Mouse (Mus musculus) cerebellum, adult 8-10 months (tissue): ENCODE measurements at regions not wholly inside any gene's neighbourhood (a gene's known extent, or its start where the extent isn't known, plus 50 kb on each side); places are given as distances from the start of the nearest gene placed in this dataset.
"Not testable (repeated sequence)": the region's sequence is repeated elsewhere in the genome, so short reads cannot be mapped to it uniquely, and the experiment has no call there.

Source experiments
- DNase-seq: peaks from one replicate; pipeline ENCODE4 v3.0.0; 2022

GRCm38 (mm10) chr4:84172841-84173240 lies 502.2 kb downstream of the Bnc2 start:
- no peak for DNase-seq

GRCm38 (mm10) chr4:84173441-84173840 lies 501.6 kb downstream of the Bnc2 start:
- DNase-seq, result no peak

GRCm38 (mm10) chr4:84176457-84176856 lies 498.6 kb downstream of the Bnc2 start:
- DNase-seq, result not testable (repeated sequence)

- DNase-seq, result no peak
Observed at GRCm38 (mm10) chr4:84177827-84178226, 497.2 kb downstream of the Bnc2 start.

- DNase-seq, result no peak
Observed at GRCm38 (mm10) chr4:84184436-84184835, 490.6 kb downstream of the Bnc2 start.

- no peak for DNase-seq
Observed at GRCm38 (mm10) chr4:84184844-84185243, 490.2 kb downstream of the Bnc2 start.

GRCm38 (mm10) chr4:84189315-84189714 lies 485.8 kb downstream of the Bnc2 start:
- no peak for DNase-seq

GRCm38 (mm10) chr4:84191303-84191702 lies 483.8 kb downstream of the Bnc2 start:
- DNase-seq, result no peak

GRCm38 (mm10) chr4:84192301-84192700 lies 482.8 kb downstream of the Bnc2 start:
- no peak for DNase-seq

- no peak for DNase-seq
Observed at GRCm38 (mm10) chr4:84196732-84197131, 478.3 kb downstream of the Bnc2 start.

- no peak for DNase-seq
Observed at GRCm38 (mm10) chr4:84198176-84198575, 476.9 kb downstream of the Bnc2 start.

- peak; percentile 3 for DNase-seq
Observed at GRCm38 (mm10) chr4:84199181-84199656, 475.9 kb downstream of the Bnc2 start.

- DNase-seq, result no peak
Observed at GRCm38 (mm10) chr4:84201001-84201400, 474.1 kb downstream of the Bnc2 start.

- no peak for DNase-seq
Observed at GRCm38 (mm10) chr4:84202231-84202630, 472.8 kb downstream of the Bnc2 start.

- no peak for DNase-seq
Observed at GRCm38 (mm10) chr4:84203680-84204079, 471.4 kb downstream of the Bnc2 start.

GRCm38 (mm10) chr4:84204777-84205176 lies 470.3 kb downstream of the Bnc2 start:
- no peak for DNase-seq

- no peak for DNase-seq
Observed at GRCm38 (mm10) chr4:84208175-84208574, 466.9 kb downstream of the Bnc2 start.

- DNase-seq, result no peak
Observed at GRCm38 (mm10) chr4:84209538-84209937, 465.5 kb downstream of the Bnc2 start.

- DNase-seq, result no peak
Observed at GRCm38 (mm10) chr4:84211311-84211875, 463.7 kb downstream of the Bnc2 start.

GRCm38 (mm10) chr4:84212004-84212403 lies 463.1 kb downstream of the Bnc2 start:
- DNase-seq, result no peak

GRCm38 (mm10) chr4:84214523-84214922 lies 460.6 kb downstream of the Bnc2 start:
- DNase-seq, result no peak

GRCm38 (mm10) chr4:84218961-84219360 lies 456.1 kb downstream of the Bnc2 start:
- no peak for DNase-seq

- DNase-seq, result no peak
Observed at GRCm38 (mm10) chr4:84222057-84222717, 452.9 kb downstream of the Bnc2 start.

GRCm38 (mm10) chr4:84222805-84223335 lies 452.2 kb downstream of the Bnc2 start:
- DNase-seq, result no peak

GRCm38 (mm10) chr4:84224556-84224955 lies 450.5 kb downstream of the Bnc2 start:
- no peak for DNase-seq
